Mouse (Mus musculus): Measurements from ENCODE around the gene Cenpt. TPM values are rescaled to one million over a fixed set of nuclear protein-coding genes. Genes with fewer than 3 reads are reported as not detected.
A peak's percentile ranks its signal among the peaks of the same experiment; 100 is the strongest.

Cenpt gene
- 1 to 10 TPM; 2.0 to 2.6 TPM for total RNA-seq (2021)

- intact Hi-C loops (cut with DNase I), result loop anchor here (5.0 kb wide), 1 partner anchor 79 kb away; the partner anchor contains the start of gene Ctrl
- no peak for DNase-seq
Observed at GRCm38 (mm10) chr8:105853178-105853577, at the start of gene Cenpt. Gene Cenpt, minus strand, starts transcription at chr8:105853278.

GRCm38 (mm10) chr8:105900941-105901616 is 48.0 kb upstream of the Cenpt start:
- DNase-seq, result no peak
- intact Hi-C loops (cut with DNase I), result loop anchor here (2.0 kb wide), 5 partner anchors 30 to 110 kb away; partner anchors contain the start of genes Ddx28, Nutf2 and Slc12a4

- intact Hi-C loops (cut with DNase I), result loop anchor here (2.0 kb wide), 5 partner anchors 30 to 110 kb away; partner anchors contain the start of genes Ddx28, Nutf2 and Slc12a4
- DNase-seq, result peak; percentile 95 to 96
Observed at GRCm38 (mm10) chr8:105900180-105900940, 47.3 kb upstream of the Cenpt start, which contains the start of gene Pskh1. Gene Pskh1, plus strand, starts transcription at chr8:105900441.

- no peak for DNase-seq
- intact Hi-C loops (cut with DNase I), result no loop called here
Observed at GRCm38 (mm10) chr8:105897801-105898480, 44.9 kb upstream of the Cenpt start.

GRCm38 (mm10) chr8:105893339-105893738 is 40.3 kb upstream of the Cenpt start, which contains the start of gene Nrn1l:
Gene Nrn1l, plus strand, starts transcription at chr8:105893567.
- peak; percentile 66 to 70 for DNase-seq
- intact Hi-C loops (cut with DNase I), result no loop called here

- intact Hi-C loops (cut with DNase I), result no loop called here
- DNase-seq, result no peak
Observed at GRCm38 (mm10) chr8:105892432-105892831, 39.4 kb upstream of the Cenpt start.

GRCm38 (mm10) chr8:105890870-105891269 is 37.8 kb upstream of the Cenpt start:
- DNase-seq, result peak; percentile 31 to 39
- intact Hi-C loops (cut with DNase I), result no loop called here

- intact Hi-C loops (cut with DNase I), result no loop called here
- DNase-seq, result no peak
Observed at GRCm38 (mm10) chr8:105889756-105890465, 36.8 kb upstream of the Cenpt start.

GRCm38 (mm10) chr8:105880754-105881520 is 27.9 kb upstream of the Cenpt start, which contains the start of gene Edc4:
Gene Edc4, plus strand, starts transcription at chr8:105880881.
- intact Hi-C loops (cut with DNase I), result loop anchor here (2.0 kb wide), 1 partner anchor 20 kb away; the partner anchor contains the start of gene Nutf2
- DNase-seq, result peak; percentile 91 to 93

- intact Hi-C loops (cut with DNase I), result no loop called here
- peak in 1 of 2 experiments; percentile 42 for DNase-seq
Observed at GRCm38 (mm10) chr8:105874301-105874700, 21.2 kb upstream of the Cenpt start.

GRCm38 (mm10) chr8:105866364-105867029 is 13.4 kb upstream of the Cenpt start:
- intact Hi-C loops (cut with DNase I), result no loop called here
- DNase-seq, result no peak

GRCm38 (mm10) chr8:105861951-105862350 is 8.9 kb upstream of the Cenpt start:
- intact Hi-C loops (cut with DNase I), result loop anchor here (2.0 kb wide), 2 partner anchors 19 to 39 kb away; partner anchors contain the start of genes Edc4 and Pskh1
- no peak for DNase-seq

- intact Hi-C loops (cut with DNase I), result loop anchor here (2.0 kb wide), 2 partner anchors 20 to 40 kb away; partner anchors contain the start of genes Edc4 and Pskh1
- DNase-seq, result peak; percentile 88 to 91
Observed at GRCm38 (mm10) chr8:105860143-105860981, 7.3 kb upstream of the Cenpt start, which contains the start of gene Nutf2. Gene Nutf2, plus strand, starts transcription at chr8:105860580.

- intact Hi-C loops (cut with DNase I), result no loop called here
- no peak for DNase-seq
Observed at GRCm38 (mm10) chr8:105859314-105859713, 6.2 kb upstream of the Cenpt start.

GRCm38 (mm10) chr8:105858495-105858894 is 5.4 kb upstream of the Cenpt start:
- intact Hi-C loops (cut with DNase I), result no loop called here
- no peak for DNase-seq

GRCm38 (mm10) chr8:105856168-105856835 is 3.2 kb upstream of the Cenpt start:
- intact Hi-C loops (cut with DNase I), result no loop called here
- DNase-seq, result no peak

All from heart, postnatal 36 days (tissue).